Mouse (Mus musculus) adrenal gland, postnatal 4 days (tissue): ENCODE results near the gene Hvcn1. TPM values are rescaled to one million over a fixed set of nuclear protein-coding genes. Genes with fewer than 3 reads are reported as not detected.
"Not testable (repeated sequence)": the region's sequence is repeated elsewhere in the genome, so short reads cannot be mapped to it uniquely, and the experiment has no call there.

Experiments
- DNase-seq, 2 experiments: peaks; one replicate each; pipeline ENCODE4 v3.0.0; 2021 to 2022; ENCODE audit warnings: low spot score in 2 of 2, mixed read lengths in 2 of 2
- long read RNA-seq, 2 experiments: library from polyadenylated mRNA; stranded (forward); transcript quantifications; one replicate each; pipeline ENCODE4 v2.0.0; 2021
- total RNA-seq, 2 experiments: library from RNA; stranded (reverse); gene quantifications; 2 replicates each; pipeline ENCODE4 v1.2.3; 2021

Gene Hvcn1
- 1 to 10 TPM; 4.1 to 5.8 TPM for total RNA-seq
- long read RNA-seq, experiment 1, partial matches to known transcripts, result 0 of 7 reads
- long read RNA-seq, experiment 1, other reads (novel, unspliced or antisense), result 3 of 7 reads
- long read RNA-seq, experiment 2, transcript Hvcn1-201 (8 exons, 2,790 nt), result major isoform, 7 of 9 reads
- long read RNA-seq, experiment 2, partial matches to known transcripts, result 2 of 9 reads
- long read RNA-seq, experiment 2, other reads (novel, unspliced or antisense), result 0 of 9 reads

DNA sequence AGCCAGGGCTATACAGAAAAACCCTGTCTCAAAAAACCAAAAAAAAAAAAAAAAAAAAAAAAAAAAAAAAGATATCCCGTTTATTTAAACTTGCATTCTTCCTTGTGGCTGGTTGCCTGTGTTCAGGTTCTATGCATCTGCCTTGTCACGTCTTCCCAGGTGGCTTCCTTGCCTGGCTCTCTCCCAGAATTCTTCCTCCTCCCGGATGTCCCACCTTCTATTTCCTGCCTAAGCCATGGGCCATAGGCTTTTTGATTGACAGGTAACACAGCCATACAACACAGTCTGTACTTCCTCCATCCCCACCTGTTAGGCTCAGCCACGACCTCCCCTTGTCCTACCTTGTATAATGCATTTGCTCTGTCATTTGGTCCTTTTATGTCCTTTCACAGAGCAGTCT, at the start of gene Hvcn1:
Hvcn1 (plus strand) TSS at position 330 of the 400 bp plus-strand sequence.
- DNase-seq, result no peak

DNA sequence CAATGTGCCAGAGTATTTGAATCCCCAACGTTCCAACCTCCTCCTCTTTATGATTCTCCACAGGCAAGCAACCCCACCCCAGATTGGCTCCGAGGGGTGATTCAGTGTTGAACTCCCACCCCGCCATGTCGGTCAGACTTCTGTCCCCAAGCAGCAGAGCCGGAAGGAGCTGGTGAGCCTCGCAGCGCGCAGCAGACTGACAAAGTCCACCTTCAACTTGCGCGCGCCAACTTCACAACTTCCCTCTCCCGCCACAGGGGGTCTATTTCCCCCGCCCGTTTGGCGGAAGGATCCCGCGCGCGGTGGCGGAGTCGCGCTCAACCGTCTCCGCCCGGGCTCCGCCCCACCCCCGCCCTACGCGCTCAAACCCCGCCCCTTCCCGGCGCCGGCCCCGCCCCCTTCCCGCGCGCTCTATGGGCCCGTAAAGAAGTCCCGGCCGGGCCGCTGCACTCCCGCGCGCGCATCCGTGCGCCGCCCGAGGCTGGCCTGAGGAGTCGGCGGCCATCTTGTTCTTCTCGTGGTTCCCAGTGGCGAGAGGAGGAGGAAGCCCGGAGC, 48.7 kb upstream of the Hvcn1 start, which contains the start of gene Ppp1cc:
Ppp1cc (plus strand) TSS at position 452 of the 555 bp plus-strand sequence.
- DNase-seq, result peak; percentile 88 to 92

DNA sequence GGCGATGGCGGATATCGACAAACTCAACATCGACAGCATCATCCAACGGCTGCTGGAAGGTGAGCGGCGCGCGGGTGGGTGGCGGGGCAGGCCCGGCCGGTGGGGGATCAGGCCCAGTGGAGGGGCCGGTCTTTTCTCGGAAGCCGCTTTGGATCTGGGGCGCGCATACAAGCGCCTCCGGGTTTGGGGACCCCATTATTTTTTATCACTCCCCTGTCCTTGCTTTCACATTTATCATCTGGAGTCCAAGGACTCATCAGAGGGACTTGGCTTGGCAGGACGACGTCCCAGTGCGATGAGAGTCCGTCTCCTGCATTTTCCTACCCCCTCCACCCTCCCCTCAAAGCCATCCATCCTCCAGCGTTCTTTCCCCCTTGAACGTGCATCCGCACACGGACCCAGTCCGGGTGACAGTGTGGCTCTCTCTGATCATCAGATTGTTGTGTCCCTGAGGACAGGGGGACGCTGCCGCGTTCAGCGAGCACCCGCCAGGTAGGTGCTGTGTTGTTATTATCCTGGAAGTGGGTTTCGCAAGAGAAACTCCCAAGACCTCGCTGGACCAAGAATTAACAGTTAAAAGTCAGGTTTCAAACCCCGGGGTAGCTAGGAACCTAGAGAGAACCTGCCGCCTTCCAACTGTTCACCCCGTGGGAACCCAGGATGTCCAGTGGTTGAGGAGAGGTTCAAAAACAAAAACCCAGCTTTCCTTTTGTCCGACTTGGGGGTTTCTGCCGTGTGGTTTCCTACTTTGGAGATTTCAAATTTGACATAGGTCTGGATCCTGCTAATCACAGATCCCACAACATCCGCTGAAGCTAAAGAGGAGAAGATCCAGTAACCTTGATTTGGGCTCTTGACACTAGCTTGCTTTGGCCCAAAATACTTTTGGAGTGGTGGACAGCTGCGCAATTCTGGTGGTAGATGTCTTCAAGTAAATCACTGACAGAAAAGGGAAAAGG, 47.8 kb upstream of the Hvcn1 start:
- no peak for DNase-seq

DNA sequence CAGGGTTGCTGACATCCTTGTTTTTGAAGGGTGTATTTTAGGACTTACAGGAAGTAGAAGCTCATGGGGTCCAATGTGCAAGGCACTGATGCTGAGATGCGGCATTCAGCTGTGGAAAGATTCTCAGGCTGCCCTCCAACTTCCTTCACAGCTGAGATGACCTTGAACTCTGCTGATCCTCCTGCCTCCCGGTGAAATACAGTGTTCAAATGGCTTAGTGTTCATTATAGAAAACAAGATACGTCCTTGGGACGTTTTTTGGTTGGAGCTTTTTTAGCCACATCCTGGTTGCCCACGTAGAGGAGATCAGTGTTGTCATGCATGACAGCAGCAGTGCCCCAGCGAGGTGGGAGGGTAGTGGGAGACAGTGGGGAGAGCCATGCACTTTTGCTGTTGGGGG, 43.4 kb upstream of the Hvcn1 start:
- no peak for DNase-seq

DNA sequence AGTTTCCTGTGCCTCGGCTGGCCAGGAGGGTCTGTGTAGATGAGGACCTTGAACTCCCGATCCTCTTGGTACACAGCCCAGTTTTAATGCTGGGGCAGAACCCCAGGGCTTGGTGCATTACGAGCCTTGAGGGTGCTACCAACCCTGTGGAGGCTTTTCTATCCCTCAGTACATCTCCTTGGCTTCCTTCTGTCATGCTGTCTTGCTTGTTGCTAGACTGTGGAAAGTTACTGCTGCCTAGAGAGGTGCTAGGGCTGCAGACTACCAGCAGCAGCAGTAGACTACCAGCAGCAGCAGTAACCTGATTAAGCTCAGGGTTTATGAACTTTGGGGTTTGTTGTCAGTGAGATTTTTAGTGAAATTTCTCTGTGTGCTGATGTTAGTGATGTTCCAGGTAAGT, 42.6 kb upstream of the Hvcn1 start:
- no peak for DNase-seq

DNA sequence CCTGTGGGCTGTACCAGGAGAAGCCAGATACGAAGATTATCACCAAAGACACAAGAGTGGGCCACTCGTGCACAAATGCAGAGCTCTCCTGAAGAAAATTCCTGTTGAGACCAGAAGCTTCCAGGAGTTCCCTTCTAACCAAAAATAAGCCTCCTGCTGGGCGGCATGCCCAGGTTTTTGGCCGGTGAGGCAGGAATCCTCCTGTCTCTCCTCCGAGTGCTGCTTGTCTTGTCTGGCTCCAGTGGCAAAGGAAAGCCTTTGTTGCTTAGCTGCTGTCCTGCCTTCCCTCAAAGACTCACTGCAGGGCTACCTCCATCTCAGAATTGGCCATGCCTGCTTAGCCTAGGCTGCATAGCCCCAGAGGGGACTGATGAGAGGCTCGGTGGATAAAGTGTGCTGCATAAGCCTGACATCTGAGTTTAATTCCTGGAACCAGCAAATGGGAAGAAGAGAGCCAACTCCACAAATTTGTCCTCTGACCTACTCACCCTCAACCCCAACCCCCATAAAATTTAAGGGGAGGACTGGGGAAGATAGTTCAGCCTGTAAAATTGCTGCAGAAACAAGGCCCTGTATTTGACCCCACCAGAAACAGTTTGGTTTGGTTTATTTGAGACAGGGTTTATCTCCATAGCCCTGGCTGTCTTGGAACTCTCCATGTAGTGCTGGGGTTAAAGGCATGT, 41.2 kb upstream of the Hvcn1 start:
- DNase-seq, result no peak

DNA sequence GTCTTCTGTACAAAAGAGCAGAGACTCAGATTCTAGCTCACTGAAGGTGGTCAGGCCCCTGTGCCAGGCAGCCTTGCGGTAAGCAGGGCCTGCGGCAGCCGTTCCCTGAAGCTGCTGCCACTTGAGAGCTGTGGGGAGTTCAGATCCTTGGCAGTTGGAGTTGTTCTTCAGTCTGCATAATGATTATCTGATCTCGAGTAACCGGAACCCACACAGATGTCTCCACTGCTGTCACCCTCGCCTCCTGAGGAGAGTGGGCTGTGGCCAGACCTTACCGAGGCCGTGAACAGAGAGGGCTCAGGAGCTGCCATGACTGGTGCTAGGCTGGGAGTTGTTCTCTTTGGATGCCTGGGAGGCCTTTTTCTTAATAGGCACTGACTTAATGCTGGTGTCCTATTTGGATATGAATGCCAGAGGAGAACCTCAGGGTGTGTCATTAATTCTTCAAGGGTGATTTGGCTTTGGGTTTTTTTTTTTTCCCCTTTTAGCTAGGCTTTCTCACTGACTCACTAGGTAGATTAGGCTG, 39.9 kb upstream of the Hvcn1 start:
- no peak for DNase-seq

DNA sequence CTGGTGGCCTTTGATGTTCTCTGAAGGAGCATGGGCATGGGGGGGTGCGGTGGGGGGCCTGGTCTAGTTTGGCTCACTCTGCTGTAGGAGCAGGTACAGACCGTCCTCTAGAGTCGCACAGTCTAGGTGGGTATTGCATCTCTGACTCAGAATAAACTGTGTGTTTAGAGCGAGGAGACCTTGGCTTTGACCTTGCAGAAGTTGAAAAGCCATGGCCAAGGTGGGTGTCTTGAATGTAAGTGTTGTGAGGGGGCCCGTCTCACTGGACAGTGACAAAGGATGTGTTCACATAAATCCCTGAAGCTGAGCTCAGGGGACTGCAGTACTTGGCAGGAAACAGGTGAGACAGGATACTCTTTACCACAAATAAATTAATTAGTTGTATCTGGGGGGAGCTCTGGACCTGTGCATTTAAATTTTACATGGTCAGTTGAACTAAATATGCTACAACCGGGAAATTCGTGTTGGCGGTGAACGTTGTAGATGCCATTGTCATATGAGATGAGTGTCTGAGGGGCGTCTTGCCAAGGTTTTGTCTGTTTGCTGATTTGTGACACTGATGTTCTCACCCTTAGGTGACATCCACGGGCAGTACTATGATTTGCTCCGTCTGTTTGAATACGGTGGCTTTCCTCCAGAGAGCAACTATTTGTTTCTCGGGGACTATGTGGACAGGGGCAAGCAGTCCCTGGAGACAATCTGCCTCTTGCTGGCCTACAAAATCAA, 38.1 kb upstream of the Hvcn1 start:
- no peak for DNase-seq

DNA sequence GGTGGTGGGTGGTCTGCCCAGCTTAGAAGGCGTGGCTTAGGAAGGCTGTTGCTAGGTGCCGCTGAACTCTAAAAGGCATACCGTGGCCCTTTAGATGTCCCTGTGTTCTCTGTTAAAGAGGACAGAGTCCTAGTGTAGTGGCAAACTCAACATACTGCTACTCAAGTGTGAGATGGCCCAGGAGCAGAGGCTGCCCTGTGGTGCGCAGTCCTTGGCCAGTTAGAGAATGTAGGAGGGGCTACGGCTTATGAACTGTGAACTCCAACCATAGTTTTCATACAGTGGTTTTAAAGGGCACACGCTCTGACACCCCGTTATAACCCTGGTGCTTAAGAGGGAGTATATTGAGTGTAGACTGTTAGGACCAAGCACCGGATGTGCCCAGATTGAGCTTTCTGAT, 35.5 kb upstream of the Hvcn1 start:
- no peak for DNase-seq

DNA sequence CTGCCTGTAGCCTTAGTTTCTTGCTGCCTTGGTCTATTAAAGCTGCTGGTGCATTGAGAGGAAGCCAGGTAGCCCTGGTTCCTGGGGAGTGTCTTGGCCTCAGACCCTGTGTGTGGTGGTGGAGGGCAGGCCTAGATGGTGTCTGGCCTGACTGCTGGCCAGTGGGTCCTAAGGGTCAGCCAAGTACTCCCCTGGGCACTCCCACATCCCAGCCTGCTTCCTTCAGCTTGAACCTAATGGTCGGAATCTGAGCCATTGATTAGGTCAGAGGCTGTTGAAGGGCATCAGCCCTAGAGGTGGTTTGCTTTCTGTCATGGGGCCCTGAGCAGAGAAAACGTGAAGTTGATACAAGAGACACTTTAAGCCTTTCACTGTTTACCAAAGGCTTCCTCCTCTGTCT, 31.2 kb upstream of the Hvcn1 start:
- no peak for DNase-seq

DNA sequence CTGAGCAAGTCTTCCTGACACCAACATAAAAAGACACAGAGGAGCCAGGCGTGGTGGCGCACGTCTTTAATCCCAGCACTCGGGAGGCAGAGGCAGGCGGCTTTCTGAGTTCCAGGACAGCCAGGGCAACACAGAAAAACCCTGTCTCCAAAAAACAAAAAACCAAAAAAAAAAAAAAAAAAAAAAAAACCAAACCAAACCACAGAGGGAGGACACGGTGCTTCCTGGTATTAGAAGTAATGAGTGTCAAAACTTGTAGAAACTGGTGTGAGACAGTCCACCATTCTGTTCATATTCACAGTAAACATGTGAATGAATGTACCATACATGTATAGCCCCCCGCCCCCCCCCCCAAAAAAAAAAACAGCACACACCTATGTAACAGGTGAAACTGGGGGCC, 30.6 kb upstream of the Hvcn1 start:
- DNase-seq, result no peak

DNA sequence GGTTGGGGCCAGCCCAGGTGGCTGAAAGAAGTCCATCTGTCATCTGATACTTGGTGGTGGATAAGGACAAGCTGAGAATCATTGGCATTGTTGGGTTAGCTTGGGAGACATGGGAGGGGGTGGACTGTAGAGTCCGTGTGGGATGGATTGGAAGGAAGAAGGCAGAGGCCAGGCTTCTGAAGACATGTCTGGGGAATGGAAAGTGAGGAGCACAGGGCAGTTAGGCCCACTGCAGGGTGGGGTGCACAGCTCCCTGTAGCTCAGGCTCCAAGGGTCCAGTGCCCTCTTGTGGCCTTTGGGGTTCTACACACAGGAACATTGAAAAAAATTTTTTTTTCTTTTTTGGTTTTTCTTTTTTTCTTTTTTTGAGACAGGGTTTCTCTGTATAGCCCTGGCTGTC, 30.2 kb upstream of the Hvcn1 start:
- DNase-seq, result peak in 1 of 2 experiments; percentile 39

DNA sequence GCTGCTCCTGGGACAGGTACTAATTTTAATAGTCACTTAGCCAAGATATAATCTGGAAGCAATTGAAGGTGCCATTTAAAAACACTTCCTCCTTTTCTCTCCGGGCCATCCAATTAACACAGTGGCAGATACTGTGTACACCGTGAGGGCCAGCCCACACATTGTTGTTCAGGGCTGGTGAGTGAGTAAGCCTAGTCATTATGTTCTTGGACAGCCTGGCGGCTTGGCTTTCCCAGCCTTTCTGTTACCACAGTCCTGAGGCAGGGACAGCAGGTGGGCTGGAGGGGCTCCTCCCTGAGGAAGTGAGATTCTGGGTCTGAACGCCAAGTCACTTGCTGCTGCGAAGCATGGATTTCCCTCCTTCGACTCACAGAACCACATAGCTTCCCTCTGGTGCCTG, 26.9 kb upstream of the Hvcn1 start:
- no peak for DNase-seq

DNA sequence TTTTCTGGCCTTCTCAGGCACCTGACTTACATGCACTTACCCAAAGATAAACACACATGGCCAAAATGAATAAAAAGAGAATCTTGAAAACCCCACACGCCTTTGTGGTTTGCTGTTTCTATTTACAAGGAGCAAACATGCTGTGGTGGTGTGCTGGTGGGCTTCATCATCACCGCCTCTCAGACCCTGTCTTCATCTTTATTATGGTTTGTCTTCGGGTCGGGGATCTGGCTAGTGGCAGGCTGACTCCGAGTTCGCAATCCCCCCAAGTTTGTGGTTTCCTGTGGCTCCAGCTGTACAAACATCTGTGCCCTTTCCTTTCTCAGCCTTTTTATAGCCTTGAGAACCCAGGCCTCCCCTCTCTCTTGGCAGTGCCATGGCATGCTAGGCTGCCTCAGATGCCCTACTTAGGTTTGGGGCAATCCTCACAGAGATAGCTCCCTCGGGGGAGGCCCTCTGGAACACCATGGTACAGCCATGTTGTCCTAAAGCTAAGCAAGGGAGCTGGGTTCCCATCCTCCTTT, 22.3 kb upstream of the Hvcn1 start:
- DNase-seq, result no peak

DNA sequence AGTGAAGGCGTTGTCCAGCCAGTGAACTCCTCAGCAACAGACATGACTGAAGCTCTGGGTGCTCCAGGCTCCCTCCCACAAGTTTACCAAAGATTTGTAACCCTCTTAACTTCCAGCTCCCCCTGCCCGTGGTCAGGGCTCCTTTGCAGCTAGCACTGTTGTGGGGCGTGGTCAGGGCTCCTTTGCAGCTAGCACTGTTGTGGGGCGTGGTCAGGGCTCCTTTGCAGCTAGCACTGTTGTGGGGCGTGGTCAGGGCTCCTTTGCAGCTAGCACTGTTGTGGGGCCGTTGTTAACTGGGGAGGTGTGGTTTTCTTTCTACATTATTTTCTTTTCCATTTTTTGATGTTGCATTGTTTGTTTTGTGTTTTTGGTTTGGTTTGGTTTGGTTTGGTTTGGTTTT, 21.7 kb upstream of the Hvcn1 start:
- not testable (repeated sequence) for DNase-seq

DNA sequence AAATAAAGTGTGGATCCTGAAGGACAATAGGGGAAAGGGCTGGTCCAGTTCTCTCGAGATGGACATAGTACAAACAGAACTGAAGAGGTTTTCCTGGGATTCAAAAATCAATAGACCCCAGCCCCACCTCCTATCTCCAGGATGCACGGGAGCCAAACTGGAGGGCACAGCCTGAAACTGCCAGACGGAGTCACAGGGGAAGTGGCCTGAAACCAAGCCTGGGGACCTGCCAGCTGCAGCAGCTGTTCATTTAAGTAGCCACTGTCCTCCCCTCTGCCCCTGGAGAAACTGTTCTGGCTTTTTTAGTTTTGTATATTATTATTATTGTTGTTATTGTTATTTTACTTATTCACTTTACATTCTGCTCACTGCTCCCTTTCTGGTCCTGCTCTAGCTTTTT, 17.5 kb upstream of the Hvcn1 start:
- DNase-seq, result no peak

DNA sequence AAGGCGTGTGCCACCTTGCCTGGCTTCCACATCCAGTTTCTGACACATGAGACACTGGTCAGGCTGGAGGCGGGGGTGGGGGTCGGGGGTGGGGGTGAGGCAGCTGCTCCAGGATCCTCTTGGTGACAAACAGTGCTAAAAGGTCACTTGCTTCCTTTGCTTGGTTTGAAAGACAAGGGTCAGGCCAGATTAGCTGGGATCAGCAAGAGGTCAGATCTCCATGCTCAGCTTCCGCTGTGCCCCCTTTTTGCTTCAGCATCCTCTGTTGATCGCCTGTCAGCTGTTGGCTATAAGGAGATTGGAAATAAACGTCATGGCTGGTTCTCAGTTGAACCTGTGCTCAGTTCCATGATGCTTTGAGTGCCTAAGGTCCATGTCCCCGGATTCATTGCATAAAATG, 16.1 kb upstream of the Hvcn1 start:
- DNase-seq, result no peak

DNA sequence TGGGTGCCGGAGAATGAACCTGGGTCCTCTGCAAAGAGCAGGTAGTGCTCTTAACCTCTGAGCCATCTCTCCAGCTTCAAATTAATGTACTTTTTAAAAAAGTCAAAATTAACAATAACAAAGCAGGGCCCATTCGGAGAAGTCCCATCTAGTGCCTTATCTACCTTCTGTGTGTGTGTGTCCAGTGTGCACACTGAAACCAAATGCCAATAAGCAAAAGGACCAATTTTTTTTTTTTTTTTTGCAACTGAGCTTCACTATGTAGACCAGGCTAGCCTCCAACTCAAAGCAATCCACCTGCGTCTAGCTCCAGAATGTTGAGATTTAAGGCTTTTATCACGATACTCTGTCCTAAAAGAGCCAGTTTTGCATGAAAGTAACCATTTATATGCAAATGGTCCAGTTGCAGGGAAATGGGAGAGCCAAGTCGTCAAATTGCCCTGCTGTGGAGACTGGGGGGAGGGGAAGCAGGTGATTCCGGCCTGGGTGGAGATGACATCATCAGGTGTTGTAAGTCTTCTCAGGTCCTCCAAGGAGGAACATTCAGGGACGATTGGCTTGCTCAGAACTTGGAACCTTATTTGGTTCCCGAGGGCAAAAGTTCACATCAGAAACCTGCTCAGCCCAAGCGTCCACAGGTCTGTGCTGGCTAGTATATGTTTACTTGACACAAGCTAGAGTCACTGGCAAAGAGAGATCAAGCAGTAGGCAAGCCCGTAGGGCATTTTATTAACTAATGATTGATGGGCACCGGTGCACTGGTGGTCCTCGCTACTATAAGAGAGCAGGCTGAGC, 15.1 kb upstream of the Hvcn1 start:
- no peak for DNase-seq

DNA sequence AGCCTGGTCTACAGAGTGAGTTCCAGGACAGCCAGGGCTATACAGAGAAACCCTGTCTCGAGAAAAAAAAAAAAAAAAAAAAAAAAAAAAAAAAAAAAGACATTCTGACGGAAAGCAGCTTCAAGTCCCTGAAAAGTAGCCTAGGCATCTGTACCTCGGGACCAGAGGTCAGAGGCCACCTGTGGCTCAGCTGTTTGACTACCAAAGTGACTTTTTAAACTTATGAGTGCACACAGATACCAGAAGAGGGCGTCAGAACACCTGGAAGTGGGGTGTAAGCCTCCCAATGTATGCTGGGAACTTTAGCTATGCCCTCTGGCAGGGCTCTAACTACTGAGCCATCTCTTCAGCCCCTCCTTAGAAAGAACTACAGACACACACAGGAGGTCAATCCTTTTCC, 14.3 kb upstream of the Hvcn1 start:
- no peak for DNase-seq

DNA sequence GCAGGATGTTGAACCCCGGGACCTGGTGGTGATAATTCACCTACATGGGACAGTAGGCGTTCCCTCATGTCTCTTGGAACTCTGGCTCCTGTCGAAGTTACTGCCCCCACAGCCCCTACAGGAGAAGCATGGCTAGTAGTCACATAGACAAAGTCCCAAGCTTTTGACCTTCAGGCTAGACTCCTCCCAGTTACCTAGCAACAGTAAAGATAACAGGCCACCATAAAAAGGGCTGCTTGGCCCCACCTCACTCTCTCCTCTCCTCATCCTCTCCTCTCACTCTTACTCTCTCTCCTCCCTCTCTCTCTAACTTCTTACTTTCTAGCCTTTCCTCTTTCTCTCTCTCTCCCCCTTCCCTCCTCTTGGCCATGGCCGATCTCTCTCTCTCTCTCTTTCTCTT, 5.7 kb upstream of the Hvcn1 start:
- DNase-seq, result no peak
